Mouse (Mus musculus): ENCODE measurements around the gene Pitpna. TPM values are rescaled to one million over a fixed set of nuclear protein-coding genes. Genes with fewer than 3 reads are reported as not detected.

Pitpna gene
- total RNA-seq, 2 experiments from 2014 or later = 169 to 177 TPM

DNA sequence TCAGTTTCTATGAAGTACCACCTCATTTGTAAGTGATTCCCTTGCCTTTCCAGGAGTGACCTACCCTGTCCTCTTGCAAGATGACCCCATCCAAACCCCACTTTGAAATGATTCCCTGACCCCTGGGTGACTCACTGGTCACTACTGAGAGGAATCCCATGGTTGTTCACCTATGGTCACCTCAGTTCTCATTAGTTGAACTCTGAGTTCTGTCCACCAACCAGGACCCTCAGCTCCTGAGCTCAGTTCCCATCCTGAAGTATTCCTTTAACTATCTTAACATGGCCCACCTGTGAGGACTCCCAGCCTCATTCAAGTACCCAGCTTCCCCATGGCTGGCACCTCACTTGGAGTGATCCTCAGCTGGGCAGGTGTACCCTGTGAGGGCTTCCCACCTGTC, 69.9 kb downstream of the Pitpna start:
- DNase-seq = no peak

GRCm38 (mm10) chr11:75658311-75658710, 70.4 kb downstream of the Pitpna start:
- no peak for DNase-seq

DNA sequence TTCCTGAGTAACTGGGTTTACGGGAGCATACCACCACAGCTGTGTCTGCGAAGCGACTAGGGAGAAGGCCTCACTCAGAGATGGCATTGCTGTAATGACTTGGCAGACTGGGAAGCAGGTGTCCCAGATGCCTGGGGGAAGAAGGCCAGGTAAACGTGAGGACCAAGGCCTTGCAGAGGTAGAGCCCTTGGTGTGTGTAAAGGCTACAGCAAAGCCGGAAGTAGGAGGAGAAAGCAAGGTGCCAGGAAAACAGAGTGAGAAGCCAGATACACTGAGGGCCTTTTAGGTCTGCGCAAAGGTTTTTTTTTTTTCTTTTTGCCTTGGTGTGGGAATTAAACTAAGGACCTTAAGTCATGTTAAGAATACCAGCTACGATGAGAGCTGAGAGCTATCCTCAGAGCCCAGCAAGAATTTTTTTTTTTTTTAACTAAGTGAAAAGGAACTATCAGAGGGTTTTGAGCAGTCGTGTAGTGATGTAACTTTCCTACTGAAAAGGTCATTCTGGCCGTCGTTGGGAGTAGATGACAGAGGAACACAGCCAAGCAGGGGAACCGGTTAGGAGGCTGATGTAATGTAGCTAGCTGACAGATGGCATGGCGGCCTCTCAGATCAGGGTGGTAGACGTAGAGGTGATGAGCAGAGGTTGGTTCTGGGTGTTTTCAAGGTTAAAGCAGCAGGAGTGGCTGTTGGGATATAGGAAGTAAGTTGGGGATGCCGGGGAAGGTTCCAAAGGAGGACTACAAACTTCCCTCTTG, 71.3 kb downstream of the Pitpna start:
- DNase-seq = peak; percentile 40 to 48

GRCm38 (mm10) chr11:75660081-75660590, 72.2 kb downstream of the Pitpna start:
- DNase-seq = peak; percentile 63 to 70

DNA sequence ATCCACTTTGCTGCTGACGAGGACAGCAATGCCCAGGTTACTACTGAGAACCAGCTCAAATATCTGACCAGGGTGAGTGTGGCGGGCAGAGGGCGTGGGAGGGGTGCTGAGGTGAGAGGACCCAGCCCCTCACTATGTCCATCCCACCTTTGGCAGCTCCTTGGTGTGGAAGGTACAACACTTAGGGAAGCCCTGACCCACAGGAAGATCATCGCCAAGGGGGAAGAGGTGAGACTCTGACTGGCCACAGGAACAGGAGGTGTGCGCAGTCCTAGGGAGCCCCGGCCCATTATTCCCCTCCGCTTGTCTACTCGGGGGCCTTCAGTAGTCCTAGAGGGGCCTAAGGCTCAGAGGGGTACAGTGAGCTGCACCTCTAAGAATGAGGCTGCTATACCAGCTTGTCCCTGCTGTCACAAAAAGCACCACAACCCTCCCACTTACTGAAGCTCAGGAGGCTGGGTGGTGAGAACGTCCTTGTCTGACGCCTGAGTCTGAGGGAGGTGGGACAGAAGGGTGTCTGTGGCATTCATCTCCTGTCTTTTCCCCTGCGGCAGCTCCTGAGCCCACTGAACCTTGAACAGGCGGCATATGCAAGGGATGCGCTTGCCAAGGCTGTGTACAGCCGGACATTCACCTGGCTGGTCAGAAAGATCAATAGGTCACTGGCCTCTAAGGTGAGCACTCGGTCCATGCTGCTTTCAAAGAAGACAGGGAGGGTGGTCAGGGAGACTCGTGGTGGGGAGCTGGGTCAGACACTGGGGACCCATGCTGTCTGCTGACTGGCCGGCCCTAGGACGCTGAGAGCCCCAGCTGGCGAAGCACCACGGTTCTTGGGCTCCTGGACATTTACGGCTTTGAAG, 73.3 kb downstream of the Pitpna start:
- DNase-seq = no peak

- DNase-seq = no peak
Observed at GRCm38 (mm10) chr11:75662131-75662530, 74.2 kb downstream of the Pitpna start.

GRCm38 (mm10) chr11:75666296-75666695, 78.4 kb downstream of the Pitpna start:
- DNase-seq = no peak

- no peak for DNase-seq
Observed at GRCm38 (mm10) chr11:75668621-75669020, 80.7 kb downstream of the Pitpna start.

- no peak for DNase-seq
Observed at GRCm38 (mm10) chr11:75669176-75669852, 81.4 kb downstream of the Pitpna start.

DNA sequence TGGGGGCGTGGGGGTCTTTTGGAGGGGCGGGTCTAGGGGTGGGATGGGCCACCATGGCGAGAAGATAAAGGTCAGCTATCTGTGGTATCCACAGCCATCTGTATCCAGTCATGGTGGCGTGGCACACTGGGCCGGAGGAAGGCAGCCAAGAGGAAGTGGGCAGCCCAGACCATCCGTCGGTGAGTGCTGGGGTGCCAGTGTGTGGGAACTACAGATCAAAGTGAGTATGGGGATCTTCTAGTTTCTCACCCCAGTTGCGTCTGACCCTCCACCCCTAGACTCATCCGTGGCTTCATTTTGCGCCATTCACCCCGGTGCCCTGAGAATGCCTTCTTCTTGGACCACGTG, 81.9 kb downstream of the Pitpna start:
- DNase-seq = no peak

DNA sequence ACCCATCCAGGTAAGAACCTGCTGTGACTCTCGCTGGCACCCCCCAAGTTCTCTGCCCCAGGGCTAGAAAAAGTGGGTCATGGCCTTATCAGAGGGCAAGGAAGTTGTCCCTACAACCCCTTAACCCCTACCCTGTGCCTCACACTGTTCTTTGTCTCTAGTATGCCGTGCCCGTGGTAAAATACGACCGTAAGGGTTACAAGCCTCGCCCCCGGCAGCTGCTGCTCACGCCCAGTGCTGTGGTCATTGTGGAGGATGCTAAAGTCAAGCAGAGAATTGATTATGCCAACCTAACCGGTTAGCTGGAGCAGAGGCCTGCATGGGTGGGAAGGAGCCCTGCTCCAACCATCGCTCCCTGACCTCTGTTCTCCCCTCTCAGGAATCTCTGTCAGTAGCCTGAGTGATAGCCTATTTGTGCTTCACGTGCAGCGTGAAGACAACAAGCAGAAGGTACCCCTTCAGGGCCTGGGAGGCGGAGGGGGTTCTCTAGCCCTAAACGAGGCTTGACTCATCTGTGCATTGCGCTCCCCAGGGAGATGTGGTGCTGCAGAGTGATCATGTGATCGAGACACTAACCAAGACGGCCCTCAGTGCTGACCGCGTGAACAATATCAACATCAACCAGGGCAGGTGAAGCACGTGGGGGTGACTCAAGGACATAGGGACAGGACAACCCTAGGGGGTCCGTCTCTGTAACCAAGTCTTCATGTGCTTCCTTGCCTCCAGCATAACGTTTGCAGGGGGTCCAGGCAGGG, 83.7 kb downstream of the Pitpna start:
- DNase-seq = no peak

DNA sequence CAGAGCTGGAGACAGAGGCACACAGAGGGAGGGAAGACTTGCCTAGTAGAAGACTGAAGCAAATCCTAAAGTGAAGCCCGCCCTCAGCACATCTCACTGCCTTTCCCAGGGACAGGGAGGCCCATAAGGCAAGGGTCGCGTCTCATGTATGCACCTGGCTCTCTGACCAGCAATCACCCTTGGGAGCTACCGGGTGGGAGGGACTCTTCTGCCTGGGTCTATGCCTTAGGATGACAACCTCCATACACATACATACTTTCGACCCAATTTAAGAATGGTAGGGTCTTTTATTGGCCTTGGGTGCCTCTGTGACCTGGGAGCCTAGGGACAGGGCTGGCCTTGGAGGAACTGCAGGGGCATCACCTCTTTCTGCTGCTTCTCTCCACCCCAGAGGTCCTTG, 85.5 kb downstream of the Pitpna start:
- no peak for DNase-seq

GRCm38 (mm10) chr11:75674875-75675274, 87.0 kb downstream of the Pitpna start:
- DNase-seq = no peak

DNA sequence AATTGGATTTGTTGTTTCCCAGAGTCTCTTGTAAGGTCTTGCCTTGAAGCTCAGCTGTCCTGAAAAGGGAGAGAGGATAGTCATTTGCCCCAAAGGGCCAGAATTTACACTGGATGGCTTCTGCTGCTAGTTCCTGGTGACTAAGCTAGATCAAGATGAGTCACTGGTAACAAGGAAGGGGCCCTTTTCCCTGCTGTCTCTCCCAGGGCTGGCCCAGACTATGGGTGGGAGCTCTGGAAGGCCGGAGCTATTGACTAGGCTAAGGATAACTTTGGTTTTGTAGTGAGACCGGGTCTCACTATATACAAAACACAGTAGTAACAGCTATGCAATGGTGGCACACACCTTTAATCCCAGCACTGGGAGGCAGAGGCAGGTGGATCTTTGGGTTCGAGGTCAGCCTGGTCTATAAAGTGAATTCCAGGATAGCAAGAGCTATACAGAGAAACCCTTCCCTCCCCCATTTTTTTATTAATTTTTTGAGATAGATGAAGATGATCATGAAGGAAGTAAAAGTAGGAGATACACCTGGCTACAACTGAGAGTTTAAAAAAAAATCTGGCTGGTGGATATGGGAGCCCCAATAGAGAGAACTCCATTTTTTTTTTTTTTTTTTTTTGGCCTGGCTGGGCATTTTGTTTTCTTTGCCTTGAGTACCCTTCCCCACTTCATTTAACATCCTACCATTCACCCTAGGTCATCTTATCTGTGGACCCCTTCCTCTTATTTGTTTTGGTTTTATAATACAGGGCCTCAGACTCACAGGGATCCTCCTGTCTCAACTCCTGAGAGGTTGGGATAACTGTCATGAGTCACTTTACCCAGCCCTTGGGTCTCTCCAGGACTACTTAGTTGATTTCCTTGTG, 90.2 kb downstream of the Pitpna start:
- peak in 1 of 2 experiments; percentile 36 for DNase-seq

Small RNA genes within 50 kb of the gene (microRNA-seq; reads per million reads assigned to microRNA genes)
- gene Mir3971 = not detected

Other genes with a start within 250 kb of the Pitpna start
- 10 to 100 TPM; 51.3 to 56.1 TPM for gene Rpa1, start 239.8 kb upstream of the Pitpna start, total RNA-seq (2021)
- 10 to 100 TPM in 1 of 2 experiments, 1 to 10 TPM in 1; 9.9 to 10.9 TPM for gene Smyd4, start 239.7 kb upstream of the Pitpna start, total RNA-seq (2021)
- gene Serpinf1, start 165.4 kb upstream of the Pitpna start, total RNA-seq (2021) = 10 to 100 TPM; 21.7 to 32.9 TPM
- under 1 TPM in 1 of 2 experiments, not detected in 1; 0.46 TPM for gene Serpinf2, start 148.5 kb upstream of the Pitpna start, total RNA-seq (2021)
- 10 to 100 TPM; 12.0 to 18.2 TPM for gene Wdr81, start 133.4 kb upstream of the Pitpna start, total RNA-seq (2021)
- 10 to 100 TPM; 10.1 to 14.3 TPM for gene Tlcd2, start 126.4 kb upstream of the Pitpna start, total RNA-seq (2021)
- gene Prpf8, start 101.3 kb upstream of the Pitpna start, total RNA-seq (2021) = 100 to 1,000 TPM; 146 to 161 TPM
- 10 to 100 TPM in 1 of 2 experiments, 1 to 10 TPM in 1; 9.3 to 11.5 TPM for gene Rilp, start 78.0 kb upstream of the Pitpna start, total RNA-seq (2021)
- gene Scarf1, start 74.6 kb upstream of the Pitpna start, total RNA-seq (2021) = 1 to 10 TPM; 8.7 TPM
- gene Slc43a2, start 56.4 kb upstream of the Pitpna start, total RNA-seq (2021) = 10 to 100 TPM; 21.4 TPM
- gene Inpp5k, start 42.9 kb downstream of the Pitpna start, total RNA-seq (2021) = 10 to 100 TPM; 27.9 to 48.1 TPM
- gene Myo1c, start 62.4 kb downstream of the Pitpna start, total RNA-seq (2021) = 100 to 1,000 TPM; 155 to 158 TPM
- 100 to 1,000 TPM; 119 TPM for gene Crk, start 91.2 kb downstream of the Pitpna start, total RNA-seq (2021)
- 100 to 1,000 TPM; 594 to 617 TPM for gene Ywhae, start 144.8 kb downstream of the Pitpna start, total RNA-seq (2021)
- gene Doc2b, start 208.0 kb downstream of the Pitpna start, total RNA-seq (2021) = 10 to 100 TPM; 14.1 to 17.5 TPM

Data from adrenal gland, postnatal 36 days (tissue).